Mouse (Mus musculus): ENCODE data around the gene Slc25a36. TPM values are rescaled to one million over a fixed set of nuclear protein-coding genes. Genes with fewer than 3 reads are reported as not detected.

The Slc25a36 gene
- total RNA-seq, 1 experiment from 2014 or later: 75.4 TPM

DNA sequence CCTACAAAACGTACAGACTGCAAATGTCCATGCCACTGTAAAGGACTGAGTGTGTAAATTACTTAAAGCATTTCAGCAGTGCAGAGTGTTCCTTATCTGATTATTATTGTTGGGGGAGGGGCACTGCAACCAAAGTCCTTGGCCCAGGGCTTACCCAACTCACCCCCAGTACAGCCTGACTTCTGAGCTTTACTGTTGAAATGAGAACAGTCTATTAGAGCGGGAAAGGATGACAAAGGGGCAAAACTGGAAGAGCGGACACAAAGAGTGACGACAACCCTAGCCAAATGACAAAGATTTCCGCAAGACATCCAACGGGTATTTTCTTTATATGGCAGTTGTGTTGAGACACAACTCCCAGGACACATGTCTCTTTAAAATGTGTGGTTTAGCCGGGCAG is 1.3 kb upstream of the Slc25a36 start:
- no peak for DNase-seq

DNA sequence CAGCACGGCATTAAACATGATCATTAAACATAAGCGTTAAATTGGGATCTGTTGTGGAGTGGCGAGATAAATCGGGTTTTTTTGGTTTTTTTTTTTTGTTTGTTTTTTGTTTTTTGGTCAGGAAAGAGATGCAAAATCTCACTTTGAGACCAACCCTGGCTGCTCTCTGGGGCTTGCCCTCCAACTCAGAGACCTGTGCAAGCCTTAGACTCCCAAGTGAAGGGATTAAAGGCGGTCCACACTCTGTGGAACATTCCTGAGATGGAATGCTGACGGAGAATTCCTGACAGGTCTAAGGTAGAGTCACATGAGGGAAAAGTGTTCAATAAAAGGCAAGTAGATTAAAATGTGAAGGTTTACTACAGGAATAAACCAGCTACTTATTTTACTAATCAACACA is 549 bp upstream of the Slc25a36 start:
- no peak for DNase-seq

DNA sequence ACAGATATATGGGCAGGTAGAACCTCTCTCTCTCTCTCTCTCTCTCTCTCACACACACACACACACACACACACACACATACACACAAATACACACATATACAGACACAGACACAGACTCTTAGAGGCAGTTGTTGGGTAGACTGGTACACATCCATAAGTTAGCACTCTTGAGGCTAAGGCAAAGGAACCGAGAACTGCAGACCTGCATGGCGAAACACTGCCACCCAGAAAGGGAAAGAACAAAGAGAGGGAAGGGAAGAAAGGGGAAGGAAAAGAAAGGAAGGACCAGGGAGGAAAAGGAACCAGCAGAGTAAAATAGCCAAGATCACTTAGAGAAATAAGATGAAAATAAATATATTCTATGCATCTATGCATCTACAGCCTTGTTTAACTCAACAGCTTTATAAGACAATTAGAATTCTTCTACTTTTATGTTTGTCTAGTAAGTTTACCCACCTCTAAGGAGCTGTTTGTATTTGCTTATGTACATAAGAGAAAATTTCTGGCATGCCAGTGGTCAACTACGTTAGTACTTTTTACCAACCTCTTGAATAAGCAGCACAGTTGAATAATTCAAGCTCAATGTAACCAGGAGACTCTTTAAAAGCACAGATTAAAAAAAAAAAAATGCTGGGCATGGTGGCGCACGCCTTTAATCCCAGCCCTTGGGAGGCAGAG is 4.3 kb downstream of the Slc25a36 start:
- DNase-seq: no peak

DNA sequence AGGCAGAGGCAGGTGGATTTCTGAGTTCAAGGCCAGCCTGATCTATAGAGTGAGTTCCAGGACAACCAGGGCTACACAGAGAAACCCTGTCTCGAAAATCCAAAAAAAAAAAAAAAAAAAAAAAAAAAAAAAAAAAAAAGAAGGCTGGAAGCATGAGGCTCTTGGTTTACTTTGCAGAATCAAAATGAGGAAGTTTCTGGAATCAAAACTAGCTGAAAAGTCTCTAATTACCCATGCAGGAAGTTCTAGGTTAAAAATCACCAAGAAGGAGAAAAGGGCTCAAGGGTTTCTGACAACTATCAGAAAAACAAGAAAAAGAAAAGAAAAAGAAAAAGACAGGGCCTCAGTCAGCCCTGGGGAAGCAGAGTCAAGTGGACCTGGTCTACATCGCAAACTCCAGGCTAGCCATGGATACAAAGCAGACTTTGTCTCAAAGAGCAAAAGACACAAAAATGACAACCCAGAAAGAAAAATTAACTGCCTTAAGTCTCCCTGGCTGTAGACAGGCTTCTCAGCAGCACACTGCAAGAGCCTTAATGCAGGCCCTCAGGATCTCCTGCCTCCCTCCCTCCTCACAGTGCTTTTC is 5.5 kb downstream of the Slc25a36 start:
- no peak for DNase-seq

DNA sequence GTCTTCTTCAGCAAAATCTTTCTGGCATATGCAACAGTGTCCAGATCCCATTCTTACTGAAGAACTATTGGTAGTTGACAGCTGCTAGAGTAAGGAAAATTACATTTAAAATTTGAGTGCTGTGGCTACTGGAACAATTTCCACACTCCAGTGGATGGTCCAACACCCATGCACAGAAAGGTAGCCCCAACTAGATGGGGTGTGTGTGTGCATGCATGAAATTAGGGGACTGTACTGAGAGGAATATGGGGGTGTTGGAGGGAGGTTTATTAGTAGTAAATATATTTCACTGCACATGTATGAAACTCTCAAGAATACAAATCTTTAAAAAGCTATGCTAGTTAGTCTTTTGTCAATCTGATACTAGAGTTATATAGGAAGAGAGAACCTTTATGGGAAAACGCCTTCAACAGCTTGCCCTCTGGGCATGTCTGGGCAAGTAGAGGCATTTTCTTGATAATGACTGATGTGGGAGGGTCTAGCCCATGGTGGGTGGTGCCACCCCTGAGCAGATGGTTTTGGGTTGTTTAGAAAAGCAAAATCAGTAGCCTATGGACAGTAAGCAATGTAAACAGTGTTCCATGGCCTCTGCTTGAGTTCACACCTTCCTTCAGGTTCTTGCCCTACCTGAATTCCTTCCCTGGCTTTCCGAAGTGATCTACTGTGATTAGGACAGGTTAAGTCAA is 7.4 kb downstream of the Slc25a36 start:
- no peak for DNase-seq

DNA sequence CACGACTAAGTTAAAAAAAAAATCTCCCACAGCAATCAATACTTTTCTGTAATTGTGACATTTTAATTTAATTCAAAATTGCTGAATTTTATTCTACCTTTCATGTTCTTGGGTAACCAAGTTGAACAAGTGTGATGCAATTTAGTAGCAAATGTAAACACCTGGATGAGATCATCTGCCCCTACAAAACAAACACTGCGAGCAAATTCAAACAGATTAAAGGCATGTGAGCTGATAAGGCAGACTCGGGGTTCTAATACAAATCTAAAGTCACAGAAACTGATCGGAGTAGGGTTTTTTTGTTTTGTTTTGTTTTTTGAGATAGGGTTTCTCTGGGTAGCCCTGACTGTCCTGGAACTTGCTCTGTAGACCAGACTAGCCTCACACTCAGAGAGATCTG is 12.0 kb downstream of the Slc25a36 start:
- DNase-seq: no peak

DNA sequence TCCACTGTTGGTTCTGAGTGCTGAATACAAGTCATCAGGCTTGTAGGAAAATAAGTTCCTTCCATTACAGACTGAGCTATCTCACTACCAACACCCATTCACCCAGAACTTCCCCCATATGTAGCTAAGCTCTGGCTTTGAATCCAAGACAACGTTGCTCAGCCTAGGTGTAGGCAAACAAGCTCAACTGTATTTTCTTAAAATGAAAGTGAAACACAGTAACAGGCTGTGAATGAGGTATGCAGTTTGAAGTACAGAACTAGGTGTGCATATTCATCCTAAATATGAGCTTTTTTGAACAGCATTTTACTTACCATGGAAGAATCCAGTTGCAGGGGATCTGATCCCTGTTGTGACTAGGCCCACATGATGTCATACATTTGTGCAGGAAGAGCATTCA is 14.8 kb downstream of the Slc25a36 start:
- no peak for DNase-seq

DNA sequence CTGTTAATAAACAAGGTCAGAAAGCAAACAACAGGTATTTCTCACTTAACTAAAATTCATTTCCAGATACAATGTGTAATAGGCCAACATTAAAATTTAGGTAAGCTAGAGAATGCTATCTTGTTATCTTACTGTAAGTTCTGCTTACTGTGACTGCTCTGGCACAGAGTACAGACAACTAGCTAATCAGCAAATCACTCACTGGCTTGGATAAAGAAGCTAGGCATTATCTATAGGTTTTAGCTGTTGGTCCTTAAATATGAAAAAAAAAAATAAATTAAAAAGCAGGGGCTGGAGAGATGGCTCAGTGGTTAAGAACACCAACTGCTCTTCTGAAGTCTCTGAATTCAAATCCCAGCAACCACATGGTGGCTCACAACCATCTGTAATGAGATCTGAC is 23.1 kb downstream of the Slc25a36 start:
- DNase-seq: no peak

DNA sequence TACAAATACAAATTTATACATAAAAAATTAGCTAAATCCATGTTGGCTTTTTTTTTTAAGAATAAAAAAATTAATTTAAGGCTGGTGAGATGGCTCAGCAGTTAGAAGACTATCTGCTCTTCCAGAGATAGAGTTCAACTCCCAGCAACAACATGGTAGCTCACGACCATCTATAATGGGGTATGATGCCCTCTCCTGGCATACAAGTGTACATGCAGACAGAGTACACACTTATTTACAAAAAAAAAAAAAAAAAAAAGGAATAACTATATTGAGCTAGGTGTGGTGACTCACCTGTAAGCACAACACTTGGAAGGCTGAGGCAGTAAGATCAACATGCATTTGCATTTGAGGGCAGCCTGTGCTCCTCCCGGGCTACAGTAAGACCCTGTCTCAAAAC is 26.3 kb downstream of the Slc25a36 start:
- no peak for DNase-seq

DNA sequence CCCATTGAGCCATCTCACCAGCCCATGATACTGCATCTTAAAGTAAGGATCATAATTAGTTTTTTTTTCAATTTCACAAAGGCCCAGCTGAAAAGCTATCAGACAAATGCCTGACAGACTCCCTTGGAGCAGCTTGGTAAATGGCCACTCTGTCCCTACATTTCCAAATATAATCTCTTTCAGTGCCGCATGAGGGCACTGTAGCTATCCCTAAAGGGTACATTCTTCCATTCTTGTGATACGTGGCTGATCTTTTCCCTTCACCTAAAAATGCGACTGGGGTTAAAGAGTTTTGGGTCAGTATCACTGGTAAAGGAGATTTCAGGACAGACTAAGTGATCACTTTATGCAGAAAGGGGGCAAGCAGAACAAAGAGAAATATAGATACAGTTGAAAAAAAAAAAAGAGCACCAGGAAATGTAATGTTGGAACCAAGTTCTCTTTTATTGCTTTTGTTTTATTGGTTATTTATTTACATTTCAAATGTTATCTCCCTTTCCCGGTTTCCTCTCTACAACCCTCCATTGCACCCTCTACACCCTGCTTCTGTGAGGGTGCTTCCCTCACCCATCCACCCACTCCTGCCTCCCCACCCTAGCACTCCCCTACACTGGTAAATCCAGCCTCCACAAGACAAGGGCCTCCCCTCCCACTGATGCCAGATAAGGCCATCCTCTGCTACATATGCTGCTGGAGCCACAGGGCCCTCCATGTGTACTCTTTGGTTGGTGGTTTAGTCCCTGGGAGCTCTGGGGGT is 29.7 kb downstream of the Slc25a36 start:
- no peak for DNase-seq

DNA sequence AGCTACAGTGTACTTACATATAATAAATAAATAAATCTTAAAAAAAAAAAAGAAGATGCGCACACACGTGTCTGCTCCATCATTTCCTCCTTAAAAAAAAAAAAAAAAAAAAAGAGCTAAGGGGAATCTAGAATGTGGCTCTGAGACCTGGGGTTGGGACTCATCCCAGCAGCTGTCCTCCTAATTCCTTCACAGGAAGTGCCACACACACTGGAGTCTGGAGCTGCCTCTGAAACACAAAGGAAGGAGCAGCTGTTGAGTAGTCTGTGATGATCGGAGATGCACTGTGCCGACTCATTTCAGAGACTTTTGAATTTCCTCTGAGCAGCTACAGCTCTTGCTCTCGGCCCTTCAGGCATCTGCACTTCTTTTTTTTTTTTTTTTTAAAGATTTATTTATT is 41.0 kb downstream of the Slc25a36 start:
- no peak for DNase-seq

DNA sequence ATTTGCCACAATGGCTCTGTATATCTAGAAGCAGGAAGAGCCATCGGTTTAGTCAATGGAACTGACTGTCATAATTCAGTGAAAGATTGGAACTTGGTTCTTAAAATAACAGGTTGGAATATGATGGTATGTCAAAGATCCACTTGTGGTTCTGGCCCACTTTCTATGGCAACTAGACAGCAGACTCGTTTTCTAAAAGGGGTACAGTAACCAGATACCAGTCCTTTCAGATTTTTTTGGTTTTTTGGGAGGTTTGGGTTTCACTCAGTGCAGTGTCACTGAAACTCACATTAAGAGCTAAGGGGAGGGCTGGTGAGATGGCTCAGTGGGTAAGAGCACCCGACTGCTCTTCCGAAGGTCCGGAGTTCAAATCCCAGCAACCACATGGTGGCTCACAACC is 41.5 kb downstream of the Slc25a36 start:
- no peak for DNase-seq

DNA sequence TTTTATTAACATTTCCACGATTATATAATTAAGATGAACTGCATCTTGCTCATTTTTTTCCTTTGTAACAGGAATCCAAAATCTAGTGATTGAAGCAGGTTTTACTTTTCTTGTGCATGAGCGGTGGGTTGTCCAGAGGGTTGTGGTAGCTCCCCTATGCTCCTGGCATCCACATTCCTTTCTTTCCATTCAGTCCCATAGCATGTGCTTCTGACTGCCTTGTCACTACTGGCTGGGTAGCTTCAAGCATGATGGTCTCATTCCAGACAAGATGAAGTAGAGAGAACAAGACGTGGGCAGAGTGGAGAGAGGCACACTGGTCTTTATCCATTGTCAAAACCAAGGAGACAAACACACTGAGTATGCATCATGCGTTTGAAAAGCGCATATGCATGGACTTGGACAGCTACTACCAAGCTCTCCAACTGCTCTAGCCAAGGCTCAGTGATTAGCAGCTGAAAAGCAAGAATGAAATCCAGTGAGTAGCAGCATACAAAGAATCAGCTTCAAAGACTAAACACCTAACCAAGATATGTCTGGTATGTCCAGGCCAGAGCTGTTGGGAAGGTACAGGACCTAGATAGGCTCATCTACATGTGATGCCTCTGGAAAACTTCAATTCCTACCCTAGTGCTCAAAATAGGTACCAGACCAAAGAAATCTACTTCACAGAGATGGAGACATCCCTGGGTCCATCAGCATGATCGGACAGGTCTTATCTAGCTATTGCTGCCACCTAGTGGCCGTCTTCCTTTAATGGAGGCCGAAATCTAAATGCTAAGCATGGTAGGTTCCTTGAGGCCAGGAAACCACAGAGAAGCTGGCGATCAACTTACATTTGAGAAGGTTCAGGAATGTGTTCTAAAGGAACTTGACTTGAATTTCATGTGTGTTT is 42.5 kb downstream of the Slc25a36 start:
- DNase-seq: peak; percentile 88

DNA sequence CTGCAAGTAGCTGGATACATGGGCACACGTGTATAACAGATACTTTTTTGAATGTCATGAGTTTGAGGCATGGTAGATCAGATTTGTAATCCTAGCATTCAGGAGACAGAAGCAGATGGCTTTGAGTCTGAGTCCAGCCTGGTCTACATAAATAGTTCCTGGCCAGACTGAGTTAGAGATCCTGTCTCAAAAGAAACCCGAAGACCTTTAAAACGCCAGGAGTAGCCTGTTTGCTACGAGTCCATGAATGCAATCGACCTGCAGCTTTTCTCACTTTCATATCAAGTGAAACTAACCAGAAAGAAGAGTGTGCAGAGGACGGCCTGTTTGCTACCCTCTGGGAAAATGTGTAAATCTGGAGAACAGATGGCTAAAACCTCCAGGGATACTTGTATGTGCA is 43.2 kb downstream of the Slc25a36 start:
- DNase-seq: no peak

DNA sequence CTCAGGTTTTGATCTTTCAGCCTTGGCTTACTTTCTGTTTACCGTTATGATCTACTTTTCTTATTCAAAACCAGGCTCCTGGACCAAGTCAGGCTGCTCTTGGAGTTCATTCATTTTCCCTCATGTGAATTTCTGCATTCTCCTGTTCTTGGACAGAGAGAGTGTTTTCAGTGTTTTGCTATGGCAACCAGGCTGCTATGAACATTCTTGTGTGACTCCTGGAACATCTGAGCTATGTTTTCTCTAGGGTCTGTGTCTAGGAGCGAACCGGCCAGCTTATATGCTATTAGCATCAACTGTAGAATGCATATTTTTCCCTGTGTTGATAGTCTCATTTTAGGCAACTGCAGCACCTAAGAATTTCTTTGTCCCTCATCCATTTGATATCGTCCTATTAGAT is 45.1 kb downstream of the Slc25a36 start:
- DNase-seq: no peak

DNA sequence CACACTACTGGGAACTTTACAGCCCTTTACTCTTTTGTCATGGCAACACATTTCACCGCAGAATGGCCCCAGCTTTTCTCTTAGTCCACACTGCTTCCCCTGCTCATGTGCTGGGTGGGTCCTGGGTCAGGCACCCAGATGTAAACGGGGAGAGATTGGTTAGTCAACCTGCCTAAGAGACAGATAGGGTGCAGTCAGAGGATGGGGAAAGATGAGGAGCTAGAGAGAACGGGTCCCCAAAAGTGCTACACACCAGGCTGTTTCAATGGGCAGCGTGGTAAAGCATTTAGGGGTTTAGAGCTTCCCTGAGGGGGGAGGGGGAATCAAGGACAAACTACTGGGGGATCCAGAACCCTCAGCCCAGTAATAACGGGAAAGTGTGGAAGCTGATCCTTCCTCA is 45.7 kb downstream of the Slc25a36 start:
- no peak for DNase-seq

DNA sequence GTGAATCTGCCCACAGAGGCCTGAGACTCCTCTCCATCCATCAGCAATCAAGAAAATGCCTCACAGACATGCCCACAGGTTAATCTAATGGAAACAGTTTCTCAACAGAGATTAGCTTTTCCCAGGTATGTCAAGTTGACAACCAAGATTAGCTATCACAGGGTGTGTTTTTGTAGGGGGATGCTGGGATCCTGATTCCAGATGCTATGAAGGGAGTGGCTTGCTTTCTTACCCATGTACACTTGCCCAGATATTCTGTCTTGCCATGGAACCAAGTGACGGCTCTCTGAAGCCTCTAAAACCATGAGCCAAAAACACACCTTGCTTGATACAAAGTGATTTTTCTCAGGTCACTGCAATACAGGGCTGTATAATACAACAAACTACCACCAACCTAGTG is 46.8 kb downstream of the Slc25a36 start:
- no peak for DNase-seq

DNA sequence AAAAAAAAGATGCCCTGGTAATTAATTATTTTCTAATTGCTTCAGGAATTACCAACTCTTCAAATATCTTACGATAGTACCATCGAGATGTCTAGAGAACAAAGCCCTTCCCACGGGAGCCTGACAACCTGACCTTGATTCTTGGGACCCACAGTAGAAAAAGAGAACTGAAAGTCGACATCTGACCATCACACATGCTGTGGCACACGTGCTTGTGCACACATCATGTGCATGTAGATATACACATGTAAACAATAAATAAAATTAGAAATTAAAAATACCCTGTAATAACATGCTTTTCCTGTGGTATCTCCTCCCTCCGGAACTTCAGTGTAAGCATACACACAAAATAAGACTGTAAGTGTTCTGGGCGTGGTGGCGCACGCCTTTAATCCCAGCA is 49.3 kb downstream of the Slc25a36 start:
- DNase-seq: no peak

DNA sequence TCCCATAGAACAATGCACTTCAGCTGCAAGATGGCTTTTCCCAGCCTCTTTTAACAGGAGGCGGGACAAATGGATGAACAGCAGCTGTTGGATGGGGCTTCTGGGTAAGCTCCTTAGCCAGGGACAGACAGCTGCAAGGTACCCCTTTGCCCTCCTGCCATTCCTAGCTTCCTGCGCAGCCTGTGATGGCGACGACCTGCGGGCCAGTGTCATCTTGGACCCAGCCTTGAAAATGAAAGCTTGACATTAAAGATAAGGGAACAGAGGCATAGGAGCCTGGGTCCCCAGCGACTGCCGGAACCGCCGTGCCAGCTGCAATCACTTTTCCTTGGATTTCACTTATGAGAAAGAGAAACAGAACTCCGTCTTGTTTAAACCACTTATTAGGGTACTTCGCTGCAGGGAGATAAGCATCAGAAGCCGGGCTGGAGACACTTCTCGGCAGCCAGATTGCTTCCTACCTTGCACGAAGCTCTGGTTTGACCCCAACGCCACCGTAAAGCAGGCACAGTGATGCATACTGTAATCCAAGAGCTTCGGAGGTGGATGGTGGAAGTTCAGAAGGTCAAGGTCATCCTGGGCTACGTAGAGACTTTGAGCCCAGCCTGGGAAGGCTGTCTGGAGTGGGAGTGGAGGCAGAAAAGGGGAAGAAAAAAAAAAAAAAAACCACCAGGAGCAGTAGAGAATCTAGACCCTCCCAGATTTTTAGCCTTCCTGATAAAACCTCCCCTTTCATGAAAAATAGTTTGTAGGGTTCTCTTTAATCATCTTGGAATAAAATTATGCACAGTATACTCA is 54.2 kb downstream of the Slc25a36 start:
- DNase-seq: peak; percentile 21

DNA sequence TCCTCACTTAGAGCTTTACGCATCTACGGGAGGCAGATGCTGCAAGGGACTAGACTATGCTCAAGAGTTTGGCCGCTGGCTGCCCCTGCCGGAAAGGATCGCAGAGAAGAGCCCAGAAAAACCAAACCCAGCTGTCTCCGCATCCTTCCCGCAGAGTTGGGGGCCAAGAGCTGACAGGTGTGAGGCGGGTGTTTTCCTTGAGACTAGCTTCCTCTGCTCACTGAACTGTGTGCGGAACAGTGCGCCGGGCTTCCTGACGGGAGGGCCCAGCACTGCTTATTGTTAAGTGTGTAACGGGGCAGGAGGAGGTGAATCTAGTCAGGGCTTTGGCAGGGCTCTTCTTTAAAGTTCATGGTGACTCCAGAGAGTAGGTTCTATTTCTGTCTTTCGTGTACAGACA is 55.1 kb downstream of the Slc25a36 start:
- DNase-seq: peak; percentile 13

DNA sequence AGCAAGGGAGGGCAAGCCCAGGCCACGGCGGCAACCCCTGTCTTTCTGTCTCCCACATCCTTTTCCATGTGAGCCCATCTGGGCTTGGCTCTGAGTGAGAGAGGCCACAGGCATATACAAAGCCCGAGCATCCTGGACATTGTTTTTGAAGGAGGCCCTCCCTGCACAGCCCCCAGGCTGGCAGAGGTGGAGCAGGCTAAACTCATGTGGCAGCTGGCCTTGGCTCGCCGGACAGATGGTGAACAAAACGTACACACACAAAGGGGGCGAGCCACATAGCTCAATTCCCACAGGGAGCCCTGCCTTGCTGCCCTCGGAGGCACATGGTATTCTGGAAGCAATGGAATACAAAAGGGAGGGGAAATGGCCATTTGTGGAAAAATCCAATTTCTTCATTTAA is 59.8 kb downstream of the Slc25a36 start:
- DNase-seq: no peak
